Mouse (Mus musculus) olfactory bulb, adult 2 months (tissue): ENCODE data around the gene Rpl18. TPM values are rescaled to one million over a fixed set of nuclear protein-coding genes. Genes with fewer than 3 reads are reported as not detected.

Source experiments
- H3K27ac ChIP-seq: fragments of 200-500 bp; 2 replicates; pipeline ENCODE4 v1.5.1; 2012; ENCODE audit warnings: low read depth, low read length; ENCODE audit not compliant: insufficient read depth
- H3K4me1 ChIP-seq: fragments of 200-500 bp; 2 replicates; pipeline ENCODE4 v1.6.1; 2012; ENCODE audit warnings: low read length; ENCODE audit not compliant: control insufficient read depth, insufficient read depth
- H3K4me3 ChIP-seq: fragments of 200-500 bp; 2 replicates; pipeline ENCODE4 v1.5.1; 2012; ENCODE audit warnings: mild to moderate bottlenecking, low read depth, low read length, moderate library complexity; ENCODE audit not compliant: insufficient read depth
- CTCF ChIP-seq: fragments of 200-500 bp; IDR thresholded peaks from 2 replicates; pipeline ENCODE4 v1.5.1; 2012; ENCODE audit warnings: low read depth, mild to moderate bottlenecking, low read length, moderate library complexity; ENCODE audit not compliant: insufficient read depth
- POLR2A ChIP-seq: fragments of 200-500 bp; IDR thresholded peaks from 2 replicates; pipeline ENCODE4 v1.6.1; 2012; ENCODE audit warnings: mild to moderate bottlenecking, low read depth, low read length, moderate library complexity; ENCODE audit not compliant: insufficient read depth
- WGBS: fragments of 180-500 bp; shearing (Covaris S2); methylation state at CpG from one replicate; pipeline ENCODE4 v1.1.7; 2018; 5-methylcytosine and 5-hydroxymethylcytosine counted together
- polyA plus RNA-seq: library from polyadenylated mRNA; stranded (reverse); fragments of >200 nt; gene quantifications from 2 replicates; pipeline ENCODE4 v1.2.4, GENCODE M21; 2012; ENCODE audit warnings: low replicate concordance; ENCODE audit not compliant: missing spikeins, insufficient read depth, insufficient read length

Rpl18 gene
- polyA plus RNA-seq, 1 experiment = not detected

DNA sequence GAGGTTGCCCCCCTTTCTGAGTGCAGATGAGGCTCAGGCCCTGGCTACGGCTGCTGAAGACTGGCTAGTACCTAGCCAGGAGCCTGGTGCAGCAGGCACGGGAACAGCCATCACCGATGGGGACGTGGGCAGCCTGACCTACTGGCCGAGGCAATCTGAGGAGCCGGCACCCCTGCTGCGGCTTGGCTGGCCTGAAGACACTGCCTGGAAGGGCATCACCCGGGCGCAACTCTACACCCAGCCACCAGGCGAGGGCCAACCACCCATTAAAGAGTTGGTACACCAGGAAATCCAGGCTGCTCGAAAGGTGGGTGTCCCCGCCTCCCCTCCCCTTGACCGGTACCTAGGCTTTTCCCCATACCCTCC lies 7.1 kb downstream of the Rpl18 start:
- Histone ChIP-seq H3K4me1 (peaks cover 11% of the 10 kb centered on the region), H3K27ac (no peak overlapping the region), H3K4me3 (no peak overlapping the region)
- TF ChIP-seq CTCF (no peak), POLR2A (no peak)
- 73% methylated on average over 13 of the region's 13 CpGs for WGBS

DNA sequence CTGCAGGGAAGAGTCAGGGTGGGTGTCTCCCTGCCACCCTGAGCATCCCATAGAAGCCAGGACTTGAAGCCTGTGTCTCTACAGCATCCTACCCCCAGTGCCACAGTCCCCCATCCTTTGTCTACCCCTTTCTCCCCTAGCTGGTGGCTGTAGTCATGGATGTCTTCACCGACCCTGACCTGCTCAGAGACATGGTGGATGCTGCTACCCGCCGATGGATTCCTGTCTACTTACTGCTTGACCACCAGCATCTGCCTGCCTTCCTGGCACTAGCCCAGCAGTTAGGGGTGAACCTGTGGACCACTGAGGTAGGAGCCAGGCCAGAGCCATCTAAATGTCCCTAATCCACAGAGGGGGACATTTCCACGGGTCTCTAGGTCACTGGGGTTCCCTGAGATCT lies 8.0 kb downstream of the Rpl18 start:
- TF ChIP-seq CTCF = no peak
- TF ChIP-seq POLR2A = no peak
- 93% methylated on average over 4 of the region's 4 CpGs for WGBS
- Histone ChIP-seq H3K27ac (no peak overlapping the region), H3K4me3 (no peak overlapping the region), H3K4me1 (peaks cover 11% of the 10 kb centered on the region)

DNA sequence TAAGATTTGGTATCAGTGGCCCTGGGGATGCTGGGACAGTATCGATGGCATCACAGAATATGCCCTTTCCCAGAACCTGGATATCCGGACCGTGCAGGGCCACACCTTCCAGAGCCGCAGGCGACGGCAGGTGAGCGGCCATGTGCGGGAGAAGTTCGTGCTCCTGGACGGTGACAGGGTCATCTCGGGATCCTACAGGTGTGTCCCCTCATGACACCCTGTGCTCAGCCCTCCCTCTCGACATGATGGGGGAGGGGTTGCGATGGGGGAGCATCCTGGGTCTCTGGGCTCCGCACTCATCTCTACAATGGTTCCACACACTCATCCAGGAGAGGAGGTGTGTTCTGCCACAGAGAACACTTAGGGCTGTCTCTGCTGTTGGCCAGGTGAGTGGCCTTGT lies 8.5 kb downstream of the Rpl18 start:
- WGBS = 93% methylated on average over 14 of the region's 14 CpGs
- no peak overlapping the region for H3K27ac ChIP-seq
- TF ChIP-seq POLR2A = no peak
- no peak for TF ChIP-seq CTCF
- peaks cover 11% of the 10 kb centered on the region for H3K4me1 ChIP-seq
- no peak overlapping the region for H3K4me3 ChIP-seq

DNA sequence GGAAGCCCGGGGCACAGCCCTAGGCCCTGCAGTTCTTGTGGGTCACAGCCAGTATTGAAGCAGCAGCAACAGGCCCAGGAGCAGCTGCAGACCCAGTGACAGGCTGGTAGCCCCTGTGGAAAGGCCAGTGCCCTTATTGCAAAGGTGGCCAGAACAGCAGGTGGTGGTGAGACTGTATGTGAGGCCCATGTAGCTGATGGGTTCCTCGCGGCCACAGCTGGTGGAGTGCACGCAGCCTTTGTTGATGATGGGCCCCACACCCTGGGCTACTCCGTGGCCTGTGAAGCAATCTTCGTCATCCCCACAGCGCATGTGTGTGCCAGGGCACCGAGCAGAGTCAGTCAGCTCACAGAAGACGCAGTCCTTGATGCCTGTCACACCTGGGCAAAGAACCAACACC lies 9.9 kb downstream of the Rpl18 start:
- TF ChIP-seq CTCF (no peak), POLR2A (no peak)
- WGBS = 87% methylated on average over 9 of the region's 9 CpGs
- no peak overlapping the region for H3K27ac ChIP-seq
- H3K4me1 ChIP-seq = no peaks in the 10 kb centered on the region; the same call in 1 of the 2 replicates
- no peak overlapping the region for H3K4me3 ChIP-seq

DNA sequence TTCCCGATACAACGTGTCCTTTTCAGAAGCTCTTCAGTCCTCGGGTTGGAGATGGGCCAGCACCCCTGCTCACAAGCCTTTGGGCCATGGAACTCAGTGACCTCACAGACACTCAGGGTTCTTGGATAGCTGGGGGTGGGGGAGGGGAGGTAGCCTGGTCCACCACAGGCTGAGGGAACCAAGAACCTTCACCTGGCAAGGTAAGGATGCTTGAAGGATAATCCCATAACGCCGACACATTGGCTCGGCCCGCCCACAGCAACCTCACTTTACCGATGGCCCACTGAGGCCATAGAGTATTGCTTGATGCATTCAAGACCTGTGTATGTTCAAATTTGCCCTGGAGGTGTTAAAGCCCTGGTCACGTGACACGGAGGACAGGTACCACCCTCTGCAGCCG lies 10.5 kb downstream of the Rpl18 start, which contains the start of gene Spaca4:
Gene Spaca4, minus strand, starts transcription at position 101 of the 400 bp plus-strand sequence.
- Histone ChIP-seq H3K4me1 (no peaks in the 10 kb centered on the region; the same call in 1 of the 2 replicates), H3K27ac (no peak within 1 kb of the TSS), H3K4me3 (no peak within 1 kb of the TSS)
- 84% methylated on average over 11 of the region's 11 CpGs for WGBS
- TF ChIP-seq POLR2A (no peak), CTCF (no peak)

DNA sequence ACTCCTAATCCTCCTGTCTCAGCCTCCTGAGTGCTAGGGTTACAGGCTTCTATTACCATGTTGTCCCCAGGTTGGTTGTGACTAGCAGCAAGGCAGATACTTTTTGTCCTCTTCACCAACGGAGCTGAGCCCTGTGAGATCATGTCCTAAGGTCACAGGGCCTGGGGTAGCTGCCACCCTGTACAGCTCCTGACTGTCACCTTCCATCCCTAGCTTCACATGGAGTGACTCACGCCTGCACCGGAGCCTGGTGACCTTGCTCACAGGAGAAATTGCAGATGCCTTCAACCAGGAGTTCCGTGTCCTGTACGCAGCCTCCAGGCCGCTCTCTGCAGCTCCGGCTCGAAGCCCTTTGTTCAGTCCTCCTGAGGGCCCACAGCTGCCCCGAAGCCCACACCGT lies 11.2 kb downstream of the Rpl18 start:
- no peak for TF ChIP-seq CTCF
- no peak for TF ChIP-seq POLR2A
- H3K4me1 ChIP-seq = no peaks in the 10 kb centered on the region
- WGBS = 91% methylated on average over 10 of the region's 10 CpGs
- no peak overlapping the region for H3K4me3 ChIP-seq
- no peak overlapping the region for H3K27ac ChIP-seq

DNA sequence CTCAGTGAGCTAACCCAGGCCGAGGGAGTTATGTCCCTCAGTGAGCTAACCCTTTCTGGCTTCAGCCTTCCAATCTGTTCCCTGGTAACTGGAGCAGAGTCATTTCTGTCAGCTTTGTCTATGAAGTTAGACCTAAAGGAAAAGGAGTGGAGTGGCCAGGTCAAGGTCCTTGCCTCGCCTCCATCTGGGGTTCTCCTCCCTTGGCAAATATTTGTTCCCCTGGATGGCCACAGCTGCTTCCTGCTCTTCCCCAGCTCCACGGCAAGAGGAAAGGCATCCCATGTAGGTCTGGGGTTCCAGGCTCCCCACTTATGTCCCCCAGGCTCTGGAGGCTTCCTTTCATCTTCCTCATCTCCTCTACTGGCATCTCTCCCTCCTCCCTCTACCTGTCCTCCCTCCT lies 12.4 kb downstream of the Rpl18 start:
- TF ChIP-seq POLR2A (no peak), CTCF (no peak)
- H3K4me3 ChIP-seq = no peak overlapping the region
- 81% methylated on average over 3 of the region's 3 CpGs for WGBS

DNA sequence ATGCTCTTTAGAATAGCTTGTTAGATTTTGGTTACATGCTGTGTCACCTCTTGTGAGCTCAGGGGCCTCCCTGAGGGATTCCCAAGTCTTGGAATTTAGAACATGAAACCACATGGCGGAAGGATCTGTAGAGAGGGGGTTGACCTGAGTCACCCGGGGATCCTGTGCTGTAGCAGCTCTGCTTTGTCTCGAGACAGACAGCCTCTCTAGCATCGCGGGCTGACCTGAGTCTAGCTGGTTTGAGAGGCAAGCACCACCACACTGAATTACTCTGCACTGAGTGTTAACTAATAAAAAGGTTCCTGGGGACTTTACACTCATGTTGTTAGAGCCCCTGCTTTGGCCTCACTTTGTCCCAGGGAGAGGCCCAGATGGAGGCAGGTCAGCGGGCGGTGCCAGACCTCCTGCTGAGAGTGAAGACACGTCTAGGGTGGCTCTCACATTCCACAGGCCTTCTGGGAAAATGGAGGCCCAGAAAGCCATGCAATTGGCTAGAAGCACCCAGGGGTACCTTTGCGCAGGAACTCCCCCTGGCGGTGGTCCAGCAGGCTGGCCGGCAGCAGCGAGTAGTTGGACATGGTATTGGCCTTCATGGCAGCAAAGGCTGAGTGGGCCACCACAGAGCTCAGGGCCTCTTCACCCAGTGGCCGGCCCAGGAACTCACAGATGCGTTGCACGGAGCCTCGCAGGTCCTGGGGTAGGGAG lies 15.6 kb downstream of the Rpl18 start:
- TF ChIP-seq POLR2A = no peak
- peak; percentile 16; the same call in 1 of the 2 replicates for TF ChIP-seq CTCF
- no peak overlapping the region for H3K4me3 ChIP-seq
- no peak overlapping the region for H3K27ac ChIP-seq
- 37% methylated on average over 16 of the region's 16 CpGs for WGBS
- H3K4me1 ChIP-seq = no peaks in the 10 kb centered on the region

More for the DNA sequence above, 12.4 kb downstream of the Rpl18 start:
- no peaks in the 10 kb centered on the region for H3K4me1 ChIP-seq
- no peak overlapping the region for H3K27ac ChIP-seq

DNA sequence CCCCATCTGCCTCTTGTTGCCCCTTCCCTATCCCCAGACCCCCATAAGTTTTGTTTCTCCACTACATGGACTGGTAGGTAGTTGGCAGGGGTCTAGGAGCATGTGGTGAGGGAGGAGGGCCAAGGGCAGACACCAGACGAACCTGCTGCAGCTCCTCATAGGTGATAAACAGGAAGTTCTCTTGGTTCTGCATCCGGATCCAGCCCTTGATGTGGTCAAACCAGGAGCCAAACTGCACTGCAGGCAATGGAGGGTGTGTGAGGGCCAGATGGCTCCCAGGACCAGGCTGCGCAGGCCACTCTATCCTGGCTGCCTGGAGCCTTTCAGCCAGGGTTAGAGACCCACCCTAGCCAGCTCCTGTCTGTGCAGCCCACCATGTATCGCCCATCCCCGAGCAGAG lies 18.2 kb downstream of the Rpl18 start:
- Histone ChIP-seq H3K4me3 (no peak overlapping the region), H3K27ac (no peak overlapping the region), H3K4me1 (no peaks in the 10 kb centered on the region)
- TF ChIP-seq CTCF = no peak
- no peak for TF ChIP-seq POLR2A
- 89% methylated on average over 5 of the region's 5 CpGs for WGBS

DNA sequence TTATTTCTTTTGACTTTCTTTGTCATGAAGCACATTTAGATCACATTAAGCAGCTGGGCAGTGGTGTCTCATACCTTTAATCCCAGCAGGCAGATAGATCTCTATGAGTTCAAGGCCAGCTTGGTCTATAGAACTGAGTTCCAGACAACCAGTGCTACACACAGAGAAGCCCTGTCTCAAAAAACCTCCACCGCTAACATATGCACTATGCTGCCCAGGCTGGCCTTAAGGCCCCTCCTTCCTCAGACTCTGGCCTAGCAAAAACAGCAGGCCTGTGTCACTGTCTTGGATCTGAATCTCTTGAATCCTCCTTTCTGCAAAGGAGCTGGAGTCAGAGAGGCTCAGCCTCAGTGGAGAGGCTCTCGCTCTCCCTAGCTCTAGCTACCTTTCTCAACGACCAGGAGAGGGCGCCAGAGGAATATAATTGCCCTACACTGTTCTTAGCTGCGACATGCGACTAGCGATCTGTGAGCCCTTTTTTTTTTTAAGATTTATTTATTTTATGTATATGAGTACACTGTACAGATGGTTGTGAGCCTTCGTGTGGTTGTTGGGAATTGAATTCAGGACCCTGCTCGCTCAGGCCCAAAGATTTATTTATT lies 24.0 kb downstream of the Rpl18 start:
- no peak overlapping the region for H3K27ac ChIP-seq
- no peak overlapping the region for H3K4me3 ChIP-seq
- peaks cover 15% of the 10 kb centered on the region for H3K4me1 ChIP-seq
- WGBS = 9% methylated on average over 9 of the region's 9 CpGs
- no peak for TF ChIP-seq POLR2A
- TF ChIP-seq CTCF = peak; percentile 22; the same call in 1 of the 2 replicates
